Comparison of ENCODE assay signal across 1 mouse cellular context in the genomic region with DNA sequence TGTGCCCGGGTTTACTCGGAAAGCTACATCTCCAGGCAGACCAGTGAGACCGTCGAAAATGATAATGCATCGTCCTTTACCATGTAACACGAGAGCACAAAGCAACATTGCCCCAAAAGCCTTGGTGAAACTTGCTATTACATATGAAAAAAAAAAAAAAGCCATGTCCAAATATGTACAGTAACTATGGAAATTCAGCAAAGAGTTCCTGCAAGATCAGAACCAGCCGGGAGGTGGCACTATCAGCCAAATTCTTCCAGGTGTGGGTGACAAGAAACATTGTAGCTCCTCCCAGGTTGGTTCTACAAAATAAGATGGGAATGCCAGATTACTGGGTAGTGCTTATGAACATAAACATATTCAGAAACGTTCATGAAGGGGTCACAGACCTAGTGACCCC.
TF ChIP-seq lines count a peak whose summit lies in the region.

No protein-coding gene starts in this region.

TF ChIP-seq in CH12.LX, 34 proteins besides CTCF, POLR2A, EP300 and RAD21:
- TF ChIP-seq MAZ (IDR thresholded peaks at IDR 0.05; ENCODE audit: low read depth, low read length), result no peak
- peak; percentile 78 for TF ChIP-seq ZNF384 (IDR thresholded peaks at IDR 0.05; ENCODE audit: low read depth, low read length)
- peak; percentile 65 for TF ChIP-seq SMC3 (IDR thresholded peaks at IDR 0.05; ENCODE audit: low read depth, low read length)
- TF ChIP-seq BHLHE40 (IDR thresholded peaks at IDR 0.05; ENCODE audit: low read depth, low read length), result no peak
